Mouse (Mus musculus): Measurements from ENCODE around the gene Mrap2.
"Not testable (repeated sequence)": the region's sequence is repeated elsewhere in the genome, so short reads cannot be mapped to it uniquely, and the experiment has no call there.

The Mrap2 gene

DNA sequence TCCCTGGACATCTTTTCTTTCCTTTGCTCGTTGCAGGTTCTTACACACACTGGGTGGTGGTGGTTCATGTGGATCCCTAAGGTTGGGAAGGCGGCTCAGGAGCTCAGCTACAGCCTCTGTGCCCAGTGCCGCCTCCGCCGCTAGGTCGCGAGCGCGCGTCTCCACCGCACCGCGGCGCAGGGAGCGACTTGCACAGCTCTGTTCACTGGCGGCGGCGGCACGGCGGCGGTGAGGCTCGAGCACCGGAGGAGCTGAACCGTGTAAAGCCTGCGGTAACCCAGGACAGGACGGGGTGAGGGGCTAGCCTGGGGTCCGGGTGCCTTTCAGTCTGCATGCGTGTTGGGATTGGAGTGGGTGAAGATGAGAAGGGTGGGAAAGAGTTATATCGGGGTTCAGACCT, at the start of gene Mrap2:
Gene Mrap2, plus strand, starts transcription at position 201 of the 400 bp plus-strand sequence.
- DNase-seq (ENCODE audit: low read depth, low spot score), result peak; percentile 83

GRCm38 (mm10) chr9:87097989-87098388, 46.1 kb upstream of the Mrap2 start:
- peak; percentile 44 for DNase-seq (ENCODE audit: low read depth, low spot score)

- DNase-seq (ENCODE audit: low read depth, low spot score), result no peak
Measured at GRCm38 (mm10) chr9:87115019-87115418, 29.1 kb upstream of the Mrap2 start.

- DNase-seq (ENCODE audit: low read depth, low spot score), result no peak
Measured at GRCm38 (mm10) chr9:87115456-87115931, 28.6 kb upstream of the Mrap2 start.

GRCm38 (mm10) chr9:87115978-87116377, 28.1 kb upstream of the Mrap2 start:
- no peak for DNase-seq (ENCODE audit: low read depth, low spot score)

- no peak for DNase-seq (ENCODE audit: low read depth, low spot score)
Measured at GRCm38 (mm10) chr9:87118996-87119395, 25.1 kb upstream of the Mrap2 start.

- no peak for DNase-seq (ENCODE audit: low read depth, low spot score)
Measured at GRCm38 (mm10) chr9:87121956-87122493, 22.1 kb upstream of the Mrap2 start.

DNA sequence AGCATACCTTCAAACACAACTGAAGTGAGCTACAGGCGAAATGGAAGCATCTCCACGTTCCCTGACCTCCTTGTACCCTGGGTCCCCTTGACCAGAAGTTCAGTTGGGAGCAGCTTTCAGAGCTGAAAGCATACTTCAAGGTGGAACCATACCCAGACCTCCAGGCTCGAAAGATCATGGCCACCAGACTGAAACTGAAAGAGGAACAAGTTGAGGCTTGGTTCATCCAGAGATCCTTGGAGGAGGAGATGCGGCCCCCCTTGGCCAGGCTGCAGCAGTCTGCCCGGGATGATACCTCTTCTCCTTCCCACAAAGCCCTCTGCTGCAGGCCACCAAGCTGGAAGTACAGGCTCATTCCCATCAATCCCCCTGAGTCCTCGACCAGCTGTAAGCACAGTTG, 17.1 kb upstream of the Mrap2 start:
- not testable (repeated sequence) for DNase-seq (ENCODE audit: low read depth, low spot score)

GRCm38 (mm10) chr9:87135765-87136558, 8.1 kb upstream of the Mrap2 start:
- no peak for DNase-seq (ENCODE audit: low read depth, low spot score)

DNA sequence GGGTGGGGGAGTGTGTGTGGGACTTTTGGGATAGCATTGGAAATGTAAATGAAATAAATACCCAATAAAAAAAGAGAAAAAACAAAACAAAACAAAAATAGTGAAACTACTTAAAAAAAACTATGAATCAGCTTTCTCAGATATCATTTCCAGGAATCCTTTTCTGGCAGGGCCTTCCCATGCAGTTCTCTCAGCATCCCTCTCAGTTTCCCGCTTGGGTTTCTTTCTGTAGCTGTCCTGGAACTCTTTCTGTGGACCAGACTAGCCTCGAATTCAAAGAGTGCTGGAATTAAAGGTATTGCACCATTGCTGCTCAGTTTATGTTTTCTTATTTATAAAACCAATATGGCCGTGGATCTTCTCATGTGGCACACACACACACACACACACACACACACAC, 1.0 kb upstream of the Mrap2 start:
- DNase-seq (ENCODE audit: low read depth, low spot score), result no peak

DNA sequence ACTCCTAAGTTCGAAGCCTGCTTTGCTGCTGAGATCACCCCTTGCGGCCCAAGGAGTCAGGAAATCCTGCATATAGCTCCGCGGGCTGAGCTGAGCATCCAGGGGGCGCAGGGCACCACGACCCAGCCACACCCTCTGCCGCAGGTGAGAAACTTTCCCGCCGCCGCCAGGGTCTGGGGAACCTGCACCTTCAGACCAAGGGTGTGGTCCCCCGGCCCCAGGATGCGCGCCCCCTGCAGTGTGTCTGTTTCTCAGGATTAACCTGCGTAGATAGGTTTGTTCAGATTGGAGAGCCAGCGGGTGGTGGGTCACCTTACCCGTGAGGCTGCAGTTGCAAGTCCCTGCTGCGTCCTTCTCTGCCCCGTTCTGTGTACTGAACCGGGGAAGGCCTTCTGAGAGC, 426 bp downstream of the Mrap2 start:
- DNase-seq (ENCODE audit: low read depth, low spot score), result peak; percentile 49

GRCm38 (mm10) chr9:87145180-87145579, 1.1 kb downstream of the Mrap2 start:
- peak; percentile 3 for DNase-seq (ENCODE audit: low read depth, low spot score)

DNA sequence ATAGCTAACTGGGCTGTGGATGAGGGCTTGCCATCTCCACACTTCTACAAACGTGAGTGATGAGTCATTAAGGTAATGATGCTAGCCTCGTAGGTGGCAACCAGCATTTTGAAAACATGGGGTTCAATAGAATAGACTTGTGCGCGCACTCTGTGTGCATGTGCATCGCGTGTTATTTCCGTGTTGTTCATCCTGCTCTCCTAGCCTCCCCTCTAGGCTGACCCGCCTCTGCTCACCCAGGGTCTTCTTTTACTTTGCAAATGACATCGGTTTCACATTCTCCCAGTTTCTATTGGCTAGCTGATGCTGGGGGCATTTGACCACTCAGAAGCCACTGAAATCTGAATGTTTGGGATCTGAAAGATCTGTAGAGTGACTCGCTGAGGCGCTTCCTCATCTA, 1.6 kb downstream of the Mrap2 start:
- DNase-seq (ENCODE audit: low read depth, low spot score), result no peak

GRCm38 (mm10) chr9:87146400-87146799, 2.3 kb downstream of the Mrap2 start:
- DNase-seq (ENCODE audit: low read depth, low spot score), result no peak

GRCm38 (mm10) chr9:87147927-87148326, 3.8 kb downstream of the Mrap2 start:
- peak; percentile 2 for DNase-seq (ENCODE audit: low read depth, low spot score)

DNA sequence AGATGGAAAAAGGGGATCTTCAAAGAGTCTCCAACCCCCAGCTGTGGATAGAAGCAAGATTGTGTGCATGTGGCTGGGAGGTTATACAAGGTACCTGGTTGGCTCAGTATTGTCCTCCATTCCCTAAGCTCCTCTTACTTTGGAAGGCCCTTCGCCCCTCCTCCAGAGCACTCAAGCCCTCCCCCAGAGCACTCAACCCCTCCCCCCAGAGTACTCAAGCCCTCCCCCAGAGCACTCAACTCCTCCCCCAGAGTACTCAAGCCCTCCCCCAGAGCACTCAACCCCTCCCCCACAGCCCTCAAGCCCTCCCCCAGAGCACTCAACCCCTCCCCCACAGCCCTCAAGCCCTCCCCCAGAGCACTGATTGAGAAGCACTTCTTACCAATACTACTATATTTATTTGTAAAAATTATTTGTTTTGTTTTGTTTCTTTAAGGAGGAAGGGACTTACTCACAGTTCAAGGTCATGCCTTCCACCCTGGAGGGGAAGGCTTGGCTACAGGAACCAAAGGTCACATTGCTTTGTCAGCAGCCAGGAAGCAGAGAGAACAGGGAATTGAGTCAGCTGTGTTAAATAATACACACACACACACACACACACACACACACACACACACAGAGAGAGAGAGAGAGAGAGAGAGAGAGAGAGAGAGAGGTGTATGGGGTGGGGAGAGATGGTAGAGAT, 8.7 kb downstream of the Mrap2 start:
- peak; percentile 69 for DNase-seq (ENCODE audit: low read depth, low spot score)

GRCm38 (mm10) chr9:87162559-87162958, 18.5 kb downstream of the Mrap2 start:
- DNase-seq (ENCODE audit: low read depth, low spot score), result no peak

GRCm38 (mm10) chr9:87167001-87167830, 23.1 kb downstream of the Mrap2 start:
- DNase-seq (ENCODE audit: low read depth, low spot score), result no peak

DNA sequence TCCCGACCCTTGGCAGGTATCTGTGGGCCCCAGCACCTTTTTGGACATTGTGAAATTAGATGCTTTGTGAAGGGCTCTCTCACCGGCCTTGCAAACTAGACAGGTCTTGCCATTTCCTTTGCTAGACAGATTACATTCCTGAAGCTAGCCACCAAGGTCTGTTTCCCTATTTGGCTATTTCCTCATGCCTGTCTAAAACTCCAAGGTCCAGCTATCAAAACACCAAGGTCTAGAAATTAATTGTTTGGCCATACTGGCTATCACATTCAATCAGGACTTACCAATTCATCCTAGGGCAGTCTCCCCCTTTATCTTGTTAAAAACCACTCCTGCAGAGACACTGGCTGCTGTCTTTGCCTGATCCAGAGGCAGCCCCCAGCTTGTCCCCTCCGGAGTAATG, 23.9 kb downstream of the Mrap2 start:
- DNase-seq (ENCODE audit: low read depth, low spot score), result no peak

GRCm38 (mm10) chr9:87169144-87169543, 25.0 kb downstream of the Mrap2 start:
- DNase-seq (ENCODE audit: low read depth, low spot score), result no peak

DNA sequence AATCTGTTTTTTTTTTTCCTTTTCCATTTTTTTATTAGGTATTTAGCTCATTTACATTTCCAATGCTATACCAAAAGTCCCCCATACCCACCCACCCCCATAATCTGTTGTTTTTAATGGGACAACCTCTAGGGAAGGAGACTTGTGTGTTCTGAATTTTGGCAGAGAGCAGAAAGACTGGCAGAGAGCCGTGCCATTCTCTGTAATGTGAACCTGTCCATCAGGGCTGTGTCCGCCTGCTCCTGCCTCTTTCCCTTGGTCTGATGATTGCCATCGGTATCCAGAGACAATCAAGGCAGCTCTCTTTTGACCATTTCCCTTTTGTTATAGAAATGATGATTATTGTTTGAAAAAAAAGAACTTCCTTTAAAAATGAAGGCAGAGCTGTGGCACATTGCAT, 26.8 kb downstream of the Mrap2 start:
- no peak for DNase-seq (ENCODE audit: low read depth, low spot score)

DNA sequence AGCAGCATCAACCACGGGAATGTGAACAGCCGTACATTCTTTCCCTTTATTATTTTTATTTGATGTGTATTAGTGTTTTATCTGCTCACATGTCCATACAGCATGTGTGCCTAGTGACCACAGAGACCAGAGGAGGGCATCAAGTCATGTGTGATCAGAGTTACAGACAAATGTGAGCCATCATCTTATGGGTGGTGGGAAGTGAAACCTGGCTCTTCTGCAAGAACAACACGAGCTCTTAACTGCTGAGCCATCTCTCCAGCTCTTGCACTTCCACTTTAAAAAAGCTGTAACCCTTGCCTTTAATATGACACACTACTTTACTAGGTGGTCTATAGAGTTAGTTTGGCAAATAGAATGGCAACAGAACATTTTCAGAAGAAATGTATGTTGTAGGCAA, 27.4 kb downstream of the Mrap2 start:
- no peak for DNase-seq (ENCODE audit: low read depth, low spot score)

Data from ZHBTc4 (cell line).